Mouse (Mus musculus): ENCODE results near the gene Shisa9. TPM values are rescaled to one million over a fixed set of nuclear protein-coding genes. Genes with fewer than 3 reads are reported as not detected.
"Not testable (repeated sequence)": the region's sequence is repeated elsewhere in the genome, so short reads cannot be mapped to it uniquely, and the experiment has no call there.

The Shisa9 gene
- polyA plus RNA-seq (2017; shearing (Covaris generic)) = not detected

DNA sequence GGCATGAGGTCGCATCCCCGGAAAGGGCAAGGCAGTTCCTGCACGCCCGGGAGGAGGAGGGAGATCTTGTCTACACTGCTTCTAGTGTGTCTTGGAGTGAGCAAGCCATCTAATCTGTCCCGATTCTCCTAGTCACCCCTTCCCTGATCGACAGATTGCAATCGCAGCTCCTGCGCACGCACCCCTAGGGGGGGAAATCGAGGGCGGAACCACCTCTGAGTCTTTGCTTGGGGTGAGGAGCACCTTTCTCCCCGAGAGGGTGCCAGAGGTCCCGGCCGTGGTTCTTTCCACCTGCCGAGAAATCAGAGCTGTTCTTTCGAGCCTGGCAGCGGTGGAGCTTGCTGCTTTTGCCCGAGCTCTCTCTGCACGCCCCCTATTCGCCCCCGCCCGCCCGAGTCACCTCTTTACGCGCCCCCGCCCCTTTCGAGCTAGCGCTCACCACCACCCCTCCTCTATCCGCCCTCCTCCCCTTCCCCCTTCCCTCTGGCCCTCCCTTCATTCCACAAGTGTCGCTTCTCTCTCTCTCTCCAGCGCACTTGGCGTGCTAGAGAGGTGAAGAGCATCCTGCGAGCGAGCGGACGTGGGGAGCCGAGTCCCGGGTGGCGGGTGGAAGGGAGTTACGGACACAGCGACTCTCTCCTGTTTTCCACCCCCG, at the start of gene Shisa9:
TSS of gene Shisa9 (plus strand) at position 498 of the 655 bp plus-strand sequence.
- ATAC-seq = no peak

- ATAC-seq = peak; percentile 61
Observed at GRCm38 (mm10) chr16:11940477-11940876, 43.4 kb upstream of the Shisa9 start.

DNA sequence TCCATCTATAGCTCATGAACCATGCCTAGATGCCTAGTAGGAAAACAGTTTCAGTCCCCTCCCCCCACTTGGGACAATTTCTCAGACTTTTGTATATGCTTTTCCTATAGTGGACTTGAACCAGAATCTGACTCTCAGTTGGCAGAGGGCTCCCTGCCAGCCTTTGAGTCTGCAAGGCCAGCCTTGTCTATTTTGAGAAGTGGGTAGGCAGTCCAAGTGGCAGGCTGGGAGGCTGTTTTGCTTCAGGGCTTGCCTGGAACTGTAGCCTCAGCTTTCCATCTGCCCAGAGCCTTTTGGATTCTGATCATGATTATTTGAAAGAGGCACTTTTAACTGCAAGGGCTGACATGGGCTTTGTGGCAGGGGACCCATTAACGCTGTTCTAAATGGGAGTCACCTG, 23.2 kb upstream of the Shisa9 start:
- ATAC-seq = no peak

GRCm38 (mm10) chr16:11966041-11966440, 17.9 kb upstream of the Shisa9 start:
- no peak for ATAC-seq

- ATAC-seq = not testable (repeated sequence)
Observed at GRCm38 (mm10) chr16:11966810-11967209, 17.1 kb upstream of the Shisa9 start.

DNA sequence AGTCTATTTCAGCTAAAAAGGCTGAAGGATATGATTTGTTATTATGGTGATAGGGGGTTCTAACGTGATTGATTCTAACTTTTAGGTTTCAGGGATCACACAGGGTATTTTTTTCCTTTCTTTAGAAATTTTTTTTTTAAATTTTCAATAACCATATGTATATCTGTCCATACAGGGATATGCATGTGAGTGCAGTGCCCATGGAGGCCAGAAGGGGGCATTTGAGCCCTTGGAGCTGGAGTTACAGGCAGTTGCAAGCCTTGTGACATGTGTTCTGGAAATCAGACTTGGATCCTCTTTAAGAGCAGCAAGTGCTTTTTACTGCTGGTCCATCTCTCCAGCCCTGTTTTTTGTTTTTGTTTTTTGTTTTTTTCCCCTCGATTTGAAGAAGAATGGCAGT, 16.3 kb upstream of the Shisa9 start:
- ATAC-seq = no peak

- no peak for ATAC-seq
Observed at GRCm38 (mm10) chr16:11973707-11974106, 10.2 kb upstream of the Shisa9 start.

- no peak for ATAC-seq
Observed at GRCm38 (mm10) chr16:11976737-11977136, 7.2 kb upstream of the Shisa9 start.

DNA sequence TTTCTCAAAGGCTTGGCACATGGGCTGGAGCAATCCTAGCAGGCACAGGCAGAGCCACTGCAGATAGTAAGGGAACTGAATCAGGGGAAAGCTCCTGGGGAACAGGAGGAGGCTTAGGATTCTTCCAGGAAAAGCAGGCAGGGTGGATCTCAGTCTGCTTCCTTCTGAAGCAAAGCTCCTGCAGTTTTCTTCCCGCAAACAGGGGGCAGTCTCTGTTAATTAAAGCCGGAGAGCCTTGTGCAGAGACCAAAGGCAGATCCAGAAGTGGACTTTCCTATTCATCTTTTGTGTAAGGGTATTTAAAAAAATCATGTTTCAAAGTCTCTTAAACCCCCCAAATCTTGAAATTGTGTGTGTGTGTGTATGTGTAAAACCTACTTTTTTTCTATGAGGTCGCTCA, 3.1 kb upstream of the Shisa9 start:
- no peak for ATAC-seq

DNA sequence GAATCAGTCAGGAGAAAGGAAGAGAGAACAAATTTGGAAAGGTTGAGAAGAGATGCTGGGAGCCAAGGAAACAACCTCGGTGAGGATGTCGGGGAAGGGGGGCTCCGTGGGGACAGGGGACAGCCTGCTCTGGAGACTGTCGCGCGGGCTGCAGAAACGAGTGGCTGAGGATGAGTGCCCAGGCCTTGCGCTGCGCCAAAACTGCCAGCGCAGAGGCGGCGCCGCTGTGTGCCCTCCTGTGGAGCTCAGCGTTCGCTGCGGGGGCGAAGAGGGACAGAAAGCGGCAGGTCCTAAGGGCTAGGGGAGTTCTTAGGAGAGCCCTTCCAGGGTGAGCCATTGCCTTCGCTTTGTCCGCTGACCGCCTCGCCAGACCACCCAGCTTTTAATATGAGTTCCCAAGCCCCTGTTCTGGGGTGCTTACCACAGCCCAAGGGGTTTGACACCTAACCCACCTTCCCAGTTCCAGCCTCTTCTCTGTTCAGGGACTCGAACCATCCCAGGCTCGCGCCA, 752 bp upstream of the Shisa9 start:
- ATAC-seq = no peak

- no peak for ATAC-seq
Observed at GRCm38 (mm10) chr16:11984271-11984791, 418 bp downstream of the Shisa9 start.

- no peak for ATAC-seq
Observed at GRCm38 (mm10) chr16:11987056-11987455, 3.1 kb downstream of the Shisa9 start.

DNA sequence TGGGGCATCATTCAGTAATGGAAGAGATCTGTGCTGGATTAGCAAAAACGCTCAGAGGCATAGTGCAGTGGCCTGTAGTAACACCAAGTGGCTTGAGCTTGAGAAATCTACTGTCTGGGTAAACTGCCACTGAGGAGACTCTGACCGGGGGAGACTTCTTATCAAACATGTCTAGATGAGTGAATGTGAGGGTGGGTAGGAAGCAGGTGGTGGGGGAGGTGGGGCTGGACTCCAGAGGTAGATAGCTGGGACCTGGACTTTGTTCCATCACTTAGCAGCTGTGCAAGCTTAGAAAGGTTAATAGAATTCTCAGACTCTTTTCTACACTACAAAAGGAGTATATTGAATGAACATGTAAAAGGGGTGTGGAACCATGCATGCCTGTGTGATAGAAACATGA, 21.3 kb downstream of the Shisa9 start:
- no peak for ATAC-seq

GRCm38 (mm10) chr16:12010136-12010535, 26.2 kb downstream of the Shisa9 start:
- no peak for ATAC-seq

- ATAC-seq = no peak
Observed at GRCm38 (mm10) chr16:12012747-12013146, 28.8 kb downstream of the Shisa9 start.

- ATAC-seq = no peak
Observed at GRCm38 (mm10) chr16:12014523-12014922, 30.6 kb downstream of the Shisa9 start.

- no peak for ATAC-seq
Observed at GRCm38 (mm10) chr16:12017921-12018618, 34.2 kb downstream of the Shisa9 start.

- no peak for ATAC-seq
Observed at GRCm38 (mm10) chr16:12020103-12020755, 36.3 kb downstream of the Shisa9 start.

DNA sequence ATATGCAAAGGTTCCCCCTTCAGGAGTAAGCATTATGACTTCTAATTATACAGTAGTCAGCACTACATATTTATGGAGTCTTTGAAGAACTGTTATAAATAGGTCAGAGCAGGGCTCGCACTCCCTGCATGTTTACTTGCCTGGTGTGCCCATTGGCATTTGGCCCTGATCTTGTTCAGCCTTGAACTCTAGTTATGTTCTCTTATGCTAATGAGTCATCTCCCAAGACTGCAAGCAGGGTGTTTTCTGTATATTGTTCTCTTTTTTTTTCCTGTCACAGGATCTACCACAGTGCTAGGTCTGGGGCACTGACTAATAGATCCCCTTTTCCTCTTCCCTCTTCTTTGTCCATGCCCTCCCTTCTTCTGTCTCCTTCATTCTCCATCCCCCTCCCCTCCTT, 48.5 kb downstream of the Shisa9 start:
- no peak for ATAC-seq

DNA sequence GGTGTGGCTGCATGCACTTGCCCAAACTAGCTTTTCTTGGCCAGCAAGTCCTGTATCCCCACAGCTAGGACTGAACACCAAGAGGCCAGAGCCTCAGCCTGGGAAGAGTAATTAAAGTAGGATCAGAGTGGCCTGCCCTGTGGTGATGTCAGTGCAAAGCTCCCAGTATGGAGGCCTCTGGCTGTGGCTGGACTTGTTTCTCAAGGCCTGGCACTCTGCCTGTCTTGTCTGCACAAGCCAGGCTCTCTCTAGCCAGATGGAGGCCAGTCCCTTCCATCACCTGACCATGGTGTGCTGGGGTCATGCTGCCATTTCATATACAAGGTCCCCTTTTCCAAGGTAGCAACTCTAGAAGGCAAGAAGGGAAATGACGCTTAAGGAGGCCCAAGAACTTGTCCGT, 51.0 kb downstream of the Shisa9 start:
- no peak for ATAC-seq

GRCm38 (mm10) chr16:12035626-12036025, 51.7 kb downstream of the Shisa9 start:
- ATAC-seq = no peak

DNA sequence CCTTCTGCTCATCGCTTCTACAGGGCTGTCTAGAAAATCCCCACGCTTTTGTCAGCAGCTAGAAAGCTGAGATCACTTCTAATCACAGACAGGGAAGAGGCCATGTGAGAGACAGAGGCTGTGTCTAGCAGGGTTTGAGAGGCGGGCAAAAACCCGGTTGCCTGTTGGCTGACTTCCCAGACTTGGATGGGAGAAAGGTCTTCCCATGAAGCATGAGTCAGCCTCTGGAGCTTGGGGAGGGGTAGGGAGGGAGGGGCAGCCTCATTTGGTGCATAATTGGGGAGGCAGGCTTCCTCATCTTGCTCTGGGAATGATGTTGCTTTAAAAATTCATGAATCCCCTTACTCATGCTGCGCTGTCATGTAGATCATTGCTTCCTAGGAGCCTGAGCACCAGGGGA, 57.0 kb downstream of the Shisa9 start:
- no peak for ATAC-seq

DNA sequence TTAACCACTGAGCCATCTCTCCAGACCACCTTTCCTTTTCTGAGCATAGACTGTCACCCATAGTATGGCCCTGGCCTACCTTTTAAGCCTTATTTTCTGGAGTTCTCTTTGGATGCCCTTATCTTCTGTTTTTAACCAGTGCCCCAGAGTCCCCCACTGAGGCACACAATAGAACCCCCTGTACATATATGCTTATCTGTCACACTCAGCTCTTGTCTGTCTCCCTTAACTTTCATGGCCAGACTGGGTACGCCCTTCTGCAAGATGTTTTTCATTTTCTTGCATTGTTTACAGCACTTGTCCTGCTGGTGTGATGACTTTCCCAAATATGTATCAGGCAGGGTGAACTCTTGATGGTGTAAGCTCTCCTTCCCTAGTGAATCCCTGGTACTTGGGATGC, 68.1 kb downstream of the Shisa9 start:
- no peak for ATAC-seq
